Mouse (Mus musculus) neural tube, embryonic 12.5 days (tissue): ENCODE data around the gene Hoxa9. TPM values are rescaled to one million over a fixed set of nuclear protein-coding genes. Genes with fewer than 3 reads are reported as not detected.
A peak's percentile ranks its signal among the peaks of the same experiment; 100 is the strongest.

Experiments
- ATAC-seq: fragments of 200-750 bp; cut with Nextera tagmentation; 2 replicates; pipeline ENCODE4 v1.8.0; 2017; ENCODE audit warnings: low read depth, mild to moderate bottlenecking, moderate TSS enrichment, moderate library complexity; ENCODE audit not compliant: low FRiP score
- H3K27ac ChIP-seq: fragments of 300-500 bp; sonication (generic); 2 replicates; pipeline ENCODE4 v1.5.1; 2016
- H3K27me3 ChIP-seq: fragments of 300-500 bp; sonication (generic); replicated peaks from 2 replicates; pipeline ENCODE4 v1.6.1; 2016; ENCODE audit warnings: mild to moderate bottlenecking
- H3K36me3 ChIP-seq: fragments of 300-500 bp; sonication (generic); 2 replicates; pipeline ENCODE4 v1.6.1; 2016; ENCODE audit warnings: mild to moderate bottlenecking
- H3K4me1 ChIP-seq: fragments of 300-500 bp; sonication (generic); 2 replicates; pipeline ENCODE4 v1.6.1; 2016
- H3K4me2 ChIP-seq: fragments of 300-500 bp; sonication (generic); replicated peaks from 2 replicates; pipeline ENCODE4 v1.6.1; 2016; ENCODE audit warnings: mild to moderate bottlenecking
- H3K4me3 ChIP-seq: fragments of 300-500 bp; sonication (generic); 2 replicates; pipeline ENCODE4 v1.5.1; 2016
- H3K9ac ChIP-seq: fragments of 300-500 bp; sonication (generic); 2 replicates; pipeline ENCODE4 v1.6.1; 2016; ENCODE audit warnings: mild to moderate bottlenecking
- H3K9me3 ChIP-seq: fragments of 300-500 bp; sonication (generic); 2 replicates; pipeline ENCODE4 v1.6.1; 2016; ENCODE audit warnings: mild to moderate bottlenecking
- WGBS: fragments of 180-500 bp; shearing (Covaris S2); methylation state at CpG from one replicate; pipeline ENCODE4 v1.1.7; 2016; 5-methylcytosine and 5-hydroxymethylcytosine counted together
- polyA plus RNA-seq: library from polyadenylated mRNA; unstranded; fragments of >200 nt; fragmentation: Nextera tagmentation; extraction: Ambion mirVana; gene quantifications from 2 replicates; pipeline ENCODE4 v1.2.1, GENCODE M21; 2016

Gene Hoxa9
- polyA plus RNA-seq = 124 and 131 TPM in 2 replicates

- peaks cover 41% of the 10 kb centered on the region for H3K27me3 ChIP-seq
- peak within 1 kb of the TSS; percentile 83 for H3K4me2 ChIP-seq
- H3K9ac ChIP-seq = peak within 1 kb of the TSS; percentile 98
- no peaks in the 10 kb centered on the region for H3K36me3 ChIP-seq
- ATAC-seq = peak; percentile 18; the same call in 1 of the 2 replicates
- H3K27ac ChIP-seq = peak within 1 kb of the TSS; percentile 94
- no peaks in the 10 kb centered on the region for H3K9me3 ChIP-seq
- peaks cover 9% of the 10 kb centered on the region; the same call in 1 of the 2 replicates for H3K4me1 ChIP-seq
- under 1% methylated on average over 33 of the region's 36 CpGs for WGBS
- peak within 1 kb of the TSS; percentile 78 for H3K4me3 ChIP-seq
These were observed at the start of gene Hoxa9 for GRCm38 (mm10) chr6:52230516-52231165. TSS of gene Hoxa9 (minus strand) at chr6:52231089.

GRCm38 (mm10) chr6:52276920-52277319 is 46.0 kb upstream of the Hoxa9 start:
- 4% methylated on average over 5 of the region's 5 CpGs for WGBS
- H3K27ac ChIP-seq = no peak overlapping the region
- H3K9me3 ChIP-seq = no peaks in the 10 kb centered on the region
- ATAC-seq = no peak
- H3K36me3 ChIP-seq = no peaks in the 10 kb centered on the region
- no peaks in the 10 kb centered on the region for H3K4me1 ChIP-seq
- H3K4me3 ChIP-seq = no peak overlapping the region
- H3K4me2 ChIP-seq = no peak overlapping the region
- H3K9ac ChIP-seq = no peak overlapping the region
- H3K27me3 ChIP-seq = peaks cover 82% of the 10 kb centered on the region

- WGBS = 2% methylated on average over 6 of the region's 6 CpGs
These were observed 45.5 kb upstream of the Hoxa9 start for GRCm38 (mm10) chr6:52276382-52276781.

GRCm38 (mm10) chr6:52275563-52276280 is 44.8 kb upstream of the Hoxa9 start:
- Histone ChIP-seq H3K27me3 (peaks cover 84% of the 10 kb centered on the region), H3K4me3 (no peak overlapping the region), H3K9ac (no peak overlapping the region), H3K4me1 (no peaks in the 10 kb centered on the region), H3K36me3 (no peaks in the 10 kb centered on the region), H3K9me3 (no peaks in the 10 kb centered on the region), H3K27ac (no peak overlapping the region), H3K4me2 (no peak overlapping the region)
- 7% methylated on average over 8 of the region's 8 CpGs for WGBS
- ATAC-seq = no peak

More at GRCm38 (mm10) chr6:52276382-52276781, 45.5 kb upstream of the Hoxa9 start:
- Histone ChIP-seq H3K4me1 (no peaks in the 10 kb centered on the region), H3K9ac (no peak overlapping the region), H3K36me3 (no peaks in the 10 kb centered on the region), H3K27ac (no peak overlapping the region), H3K9me3 (no peaks in the 10 kb centered on the region), H3K4me2 (no peak overlapping the region), H3K27me3 (peaks cover 83% of the 10 kb centered on the region), H3K4me3 (no peak overlapping the region)
- ATAC-seq = no peak

GRCm38 (mm10) chr6:52274576-52274975 is 43.7 kb upstream of the Hoxa9 start:
- H3K36me3 ChIP-seq = no peaks in the 10 kb centered on the region
- H3K27me3 ChIP-seq = peaks cover 90% of the 10 kb centered on the region
- no peak overlapping the region for H3K4me3 ChIP-seq
- H3K4me1 ChIP-seq = no peaks in the 10 kb centered on the region
- H3K4me2 ChIP-seq = no peak overlapping the region
- WGBS = 2% methylated on average over 11 of the region's 11 CpGs
- ATAC-seq = no peak
- no peak overlapping the region for H3K27ac ChIP-seq
- H3K9ac ChIP-seq = no peak overlapping the region
- H3K9me3 ChIP-seq = no peaks in the 10 kb centered on the region

- H3K27ac ChIP-seq = no peak overlapping the region
- H3K4me2 ChIP-seq = no peak overlapping the region
- H3K36me3 ChIP-seq = no peaks in the 10 kb centered on the region
- 2% methylated on average over 22 of the region's 22 CpGs for WGBS
- H3K9me3 ChIP-seq = no peaks in the 10 kb centered on the region
- H3K27me3 ChIP-seq = peaks cover 94% of the 10 kb centered on the region
- H3K4me3 ChIP-seq = no peak overlapping the region
- no peak overlapping the region for H3K9ac ChIP-seq
- no peak for ATAC-seq
- no peaks in the 10 kb centered on the region for H3K4me1 ChIP-seq
These were observed 42.9 kb upstream of the Hoxa9 start for GRCm38 (mm10) chr6:52273656-52274280.

- Histone ChIP-seq H3K27me3 (peaks cover 99% of the 10 kb centered on the region), H3K4me1 (no peaks in the 10 kb centered on the region), H3K36me3 (no peaks in the 10 kb centered on the region), H3K9me3 (no peaks in the 10 kb centered on the region), H3K9ac (no peak overlapping the region), H3K27ac (no peak overlapping the region), H3K4me2 (no peak overlapping the region), H3K4me3 (no peak overlapping the region)
- 3% methylated on average over 21 of the region's 22 CpGs for WGBS
- ATAC-seq = no peak
These were observed 42.1 kb upstream of the Hoxa9 start for GRCm38 (mm10) chr6:52272766-52273655.

GRCm38 (mm10) chr6:52270494-52271480 is 39.9 kb upstream of the Hoxa9 start:
- Histone ChIP-seq H3K4me1 (no peaks in the 10 kb centered on the region), H3K4me3 (no peak overlapping the region), H3K36me3 (no peaks in the 10 kb centered on the region), H3K4me2 (no peak overlapping the region), H3K27me3 (peaks cover 95% of the 10 kb centered on the region), H3K9ac (no peak overlapping the region), H3K27ac (no peak overlapping the region), H3K9me3 (no peaks in the 10 kb centered on the region)
- WGBS = 2% methylated on average over 23 of the region's 23 CpGs
- ATAC-seq = 0 out of 2 replicates have a peak, but pooled peaks have one; percentile 9

- Histone ChIP-seq H3K4me1 (no peaks in the 10 kb centered on the region), H3K27ac (no peak overlapping the region), H3K36me3 (no peaks in the 10 kb centered on the region), H3K9me3 (no peaks in the 10 kb centered on the region), H3K9ac (no peak overlapping the region), H3K4me3 (no peak overlapping the region), H3K27me3 (peaks cover 95% of the 10 kb centered on the region), H3K4me2 (no peak overlapping the region)
- ATAC-seq = no peak
- 0% methylated on average over 3 of the region's 3 CpGs for WGBS
These were observed 37.9 kb upstream of the Hoxa9 start for GRCm38 (mm10) chr6:52268756-52269155.

GRCm38 (mm10) chr6:52268341-52268740 is 37.5 kb upstream of the Hoxa9 start:
- no peak overlapping the region for H3K27ac ChIP-seq
- no peak overlapping the region for H3K4me2 ChIP-seq
- H3K27me3 ChIP-seq = peaks cover 95% of the 10 kb centered on the region
- no peaks in the 10 kb centered on the region for H3K4me1 ChIP-seq
- H3K9me3 ChIP-seq = no peaks in the 10 kb centered on the region
- H3K9ac ChIP-seq = no peak overlapping the region
- ATAC-seq = no peak
- H3K4me3 ChIP-seq = no peak overlapping the region
- H3K36me3 ChIP-seq = no peaks in the 10 kb centered on the region
- WGBS = under 1% methylated on average over 7 of the region's 7 CpGs

GRCm38 (mm10) chr6:52267691-52268090 is 36.8 kb upstream of the Hoxa9 start:
- Histone ChIP-seq H3K4me3 (no peak overlapping the region), H3K27me3 (peaks cover 95% of the 10 kb centered on the region), H3K4me2 (no peak overlapping the region), H3K9ac (no peak overlapping the region), H3K9me3 (no peaks in the 10 kb centered on the region), H3K36me3 (no peaks in the 10 kb centered on the region), H3K27ac (no peak overlapping the region), H3K4me1 (no peaks in the 10 kb centered on the region)
- WGBS = 3% methylated on average over 3 of the region's 3 CpGs
- ATAC-seq = no peak
